Mouse (Mus musculus): ENCODE measurements at regions not wholly inside any gene's neighbourhood (a gene's known extent, or its start where the extent isn't known, plus 50 kb on each side); places are given as distances from the start of the nearest gene placed in this dataset.

GRCm38 (mm10) chr3:144284326-144284725 is 79.3 kb upstream of the Lmo4 start:
- ATAC-seq (no peak), DNase-seq (ENCODE audit: low spot score) (no peak)

GRCm38 (mm10) chr3:144273115-144273514 is 68.1 kb upstream of the Lmo4 start:
- no peak for DNase-seq (ENCODE audit: low spot score)
- no peak overlapping the region for H3K4me2 ChIP-seq (ENCODE audit: low read depth, low read length)
- no peak overlapping the region for H3K9ac ChIP-seq (replicated peaks; ENCODE audit: low read length)
- H3K4me3 ChIP-seq (ENCODE audit: low read length), result no peak overlapping the region
- H3K36me3 ChIP-seq (ENCODE audit: insufficient read depth, low read length), result no peaks in the 10 kb centered on the region
- H3K9me3 ChIP-seq (ENCODE audit: low read length), result no peaks in the 10 kb centered on the region
- H3K27ac ChIP-seq, result no peak overlapping the region
- TF ChIP-seq CTCF (IDR thresholded peaks at IDR 0.05; ENCODE audit: low read depth), result no peak
- no peaks in the 10 kb centered on the region for H3K4me1 ChIP-seq (ENCODE audit: insufficient read depth, low read length)
- no peaks in the 10 kb centered on the region for H3K27me3 ChIP-seq (ENCODE audit: insufficient read depth, low read length)
- WGBS, result 73% methylated on average over 5 of the region's 5 CpGs
- no peak for ATAC-seq

More at GRCm38 (mm10) chr3:144284326-144284725, 79.3 kb upstream of the Lmo4 start:
- Histone ChIP-seq H3K4me3 (ENCODE audit: low read length) (no peak overlapping the region), H3K9ac (replicated peaks; ENCODE audit: low read length) (no peak overlapping the region), H3K27me3 (ENCODE audit: insufficient read depth, low read length) (no peaks in the 10 kb centered on the region), H3K4me1 (ENCODE audit: insufficient read depth, low read length) (no peaks in the 10 kb centered on the region), H3K36me3 (ENCODE audit: insufficient read depth, low read length) (no peaks in the 10 kb centered on the region), H3K9me3 (ENCODE audit: low read length) (no peaks in the 10 kb centered on the region), H3K27ac (no peak overlapping the region), H3K4me2 (ENCODE audit: low read depth, low read length) (no peak overlapping the region)
- TF ChIP-seq CTCF (IDR thresholded peaks at IDR 0.05; ENCODE audit: low read depth), result no peak
- 89% methylated on average over 3 of the region's 3 CpGs for WGBS

GRCm38 (mm10) chr3:144270206-144270605 is 65.2 kb upstream of the Lmo4 start:
- Histone ChIP-seq H3K9ac (replicated peaks; ENCODE audit: low read length) (no peak overlapping the region), H3K27ac (no peak overlapping the region), H3K27me3 (ENCODE audit: insufficient read depth, low read length) (no peaks in the 10 kb centered on the region), H3K36me3 (ENCODE audit: insufficient read depth, low read length) (no peaks in the 10 kb centered on the region), H3K4me3 (ENCODE audit: low read length) (no peak overlapping the region), H3K4me1 (ENCODE audit: insufficient read depth, low read length) (no peaks in the 10 kb centered on the region), H3K4me2 (ENCODE audit: low read depth, low read length) (no peak overlapping the region), H3K9me3 (ENCODE audit: low read length) (no peaks in the 10 kb centered on the region)
- no peak for TF ChIP-seq CTCF (IDR thresholded peaks at IDR 0.05; ENCODE audit: low read depth)
- ATAC-seq, result no peak
- WGBS, result 87% methylated on average over 6 of the region's 6 CpGs
- DNase-seq (ENCODE audit: low spot score), result no peak

DNA sequence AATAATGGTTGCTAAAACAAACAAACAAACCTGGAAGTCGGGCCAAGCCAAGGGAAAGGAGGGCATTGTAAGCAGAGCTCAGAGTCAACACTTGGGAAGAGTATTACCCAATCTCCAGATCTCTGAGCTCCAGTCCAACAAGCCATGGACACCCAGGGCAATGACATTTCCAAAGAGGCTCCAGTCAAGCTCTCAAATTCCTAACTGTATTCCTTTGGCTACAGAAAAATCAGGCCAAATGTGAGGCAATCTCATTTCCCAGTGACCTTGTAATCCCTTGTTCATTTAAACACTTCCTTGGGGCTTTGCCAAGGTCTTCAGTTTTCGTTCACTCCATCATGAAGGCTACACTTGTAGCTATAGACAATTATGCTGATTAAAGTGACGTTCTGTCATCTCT is 59.5 kb upstream of the Lmo4 start:
- H3K4me2 ChIP-seq (ENCODE audit: low read depth, low read length), result no peak overlapping the region
- DNase-seq (ENCODE audit: low spot score) (no peak), ATAC-seq (no peak)
- H3K27ac ChIP-seq, result no peak overlapping the region
- H3K4me3 ChIP-seq (ENCODE audit: low read length), result no peak overlapping the region
- no peak for TF ChIP-seq CTCF (IDR thresholded peaks at IDR 0.05; ENCODE audit: low read depth)
- H3K4me1 ChIP-seq (ENCODE audit: insufficient read depth, low read length), result no peaks in the 10 kb centered on the region
- no peaks in the 10 kb centered on the region for H3K27me3 ChIP-seq (ENCODE audit: insufficient read depth, low read length)
- no peaks in the 10 kb centered on the region for H3K9me3 ChIP-seq (ENCODE audit: low read length)
- 58% methylated on average over 3 of the region's 3 CpGs for WGBS
- H3K9ac ChIP-seq (replicated peaks; ENCODE audit: low read length), result no peak overlapping the region
- H3K36me3 ChIP-seq (ENCODE audit: insufficient read depth, low read length), result no peaks in the 10 kb centered on the region

DNA sequence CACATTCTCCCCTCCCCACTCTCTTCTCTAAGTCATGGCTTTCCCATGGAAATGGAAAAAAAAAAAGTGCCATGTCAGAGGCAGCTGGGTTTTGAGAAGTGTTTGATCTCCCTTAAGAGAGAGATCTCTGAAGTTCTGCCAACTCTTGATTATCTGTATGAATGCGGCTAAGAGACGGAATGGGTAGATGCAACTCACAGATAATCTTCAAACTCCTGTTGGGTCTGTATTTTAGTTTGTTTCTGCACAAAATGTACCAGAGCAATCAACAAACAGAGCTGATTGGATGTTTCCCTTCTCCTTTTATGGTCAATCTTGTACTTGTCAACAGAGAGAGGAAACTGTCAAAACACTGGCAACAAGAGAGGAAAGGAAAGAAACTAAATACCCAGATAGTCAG is 55.9 kb upstream of the Lmo4 start:
- no peaks in the 10 kb centered on the region for H3K36me3 ChIP-seq (ENCODE audit: insufficient read depth, low read length)
- WGBS, result 73% methylated on average over 2 of the region's 2 CpGs
- no peak overlapping the region for H3K27ac ChIP-seq
- no peaks in the 10 kb centered on the region for H3K27me3 ChIP-seq (ENCODE audit: insufficient read depth, low read length)
- H3K4me1 ChIP-seq (ENCODE audit: insufficient read depth, low read length), result no peaks in the 10 kb centered on the region
- no peak for TF ChIP-seq CTCF (IDR thresholded peaks at IDR 0.05; ENCODE audit: low read depth)
- ATAC-seq, result no peak
- no peak overlapping the region for H3K4me3 ChIP-seq (ENCODE audit: low read length)
- DNase-seq (ENCODE audit: low spot score), result no peak
- no peak overlapping the region for H3K9ac ChIP-seq (replicated peaks; ENCODE audit: low read length)
- H3K4me2 ChIP-seq (ENCODE audit: low read depth, low read length), result no peak overlapping the region
- H3K9me3 ChIP-seq (ENCODE audit: low read length), result no peaks in the 10 kb centered on the region

DNA sequence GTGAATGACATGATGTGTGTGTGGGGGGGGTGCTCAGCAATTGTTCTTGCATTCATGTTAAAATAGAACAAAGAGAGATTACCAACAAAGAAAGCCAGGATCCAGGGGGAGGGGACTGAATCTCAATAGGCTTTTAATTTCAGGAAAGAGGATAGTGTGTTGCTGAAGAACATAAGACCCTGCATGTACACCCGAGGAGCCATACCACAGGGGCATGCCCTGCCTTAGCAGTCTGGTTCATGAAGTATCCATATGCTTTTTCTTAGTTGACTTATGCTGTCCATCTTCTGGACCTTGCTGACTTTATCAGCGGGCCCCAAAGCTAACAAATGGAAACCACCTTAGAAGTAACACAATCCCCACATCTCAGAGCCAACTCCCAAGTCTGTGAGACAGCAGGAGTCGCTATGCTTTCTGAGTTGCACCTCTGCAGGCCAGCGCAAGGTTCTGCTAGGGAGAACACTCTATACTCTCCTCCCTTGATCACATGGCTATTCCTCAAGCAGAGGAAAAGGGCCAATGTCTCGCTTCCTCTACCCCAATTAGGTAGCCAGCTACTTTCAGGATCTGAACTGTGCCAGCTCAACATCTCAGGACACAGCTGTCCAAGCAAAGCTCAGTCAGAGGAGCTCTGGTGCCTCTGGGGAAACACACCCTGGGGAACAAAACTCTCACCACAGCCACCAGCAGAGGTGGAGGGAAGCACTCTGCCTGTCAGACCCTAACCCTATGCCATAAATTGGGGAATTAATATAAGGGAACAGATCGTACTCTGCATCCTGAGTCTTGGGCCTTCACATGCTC is 52.9 kb upstream of the Lmo4 start:
- no peak for DNase-seq (ENCODE audit: low spot score)
- H3K27me3 ChIP-seq (ENCODE audit: insufficient read depth, low read length), result no peaks in the 10 kb centered on the region
- H3K9me3 ChIP-seq (ENCODE audit: low read length), result no peaks in the 10 kb centered on the region
- no peaks in the 10 kb centered on the region for H3K36me3 ChIP-seq (ENCODE audit: insufficient read depth, low read length)
- ATAC-seq, result no peak
- no peak overlapping the region for H3K27ac ChIP-seq
- no peak for TF ChIP-seq CTCF (IDR thresholded peaks at IDR 0.05; ENCODE audit: low read depth)
- no peak overlapping the region for H3K9ac ChIP-seq (replicated peaks; ENCODE audit: low read length)
- H3K4me2 ChIP-seq (ENCODE audit: low read depth, low read length), result no peak overlapping the region
- H3K4me1 ChIP-seq (ENCODE audit: insufficient read depth, low read length), result no peaks in the 10 kb centered on the region
- WGBS, result 75% methylated on average over 6 of the region's 6 CpGs
- no peak overlapping the region for H3K4me3 ChIP-seq (ENCODE audit: low read length)

DNA sequence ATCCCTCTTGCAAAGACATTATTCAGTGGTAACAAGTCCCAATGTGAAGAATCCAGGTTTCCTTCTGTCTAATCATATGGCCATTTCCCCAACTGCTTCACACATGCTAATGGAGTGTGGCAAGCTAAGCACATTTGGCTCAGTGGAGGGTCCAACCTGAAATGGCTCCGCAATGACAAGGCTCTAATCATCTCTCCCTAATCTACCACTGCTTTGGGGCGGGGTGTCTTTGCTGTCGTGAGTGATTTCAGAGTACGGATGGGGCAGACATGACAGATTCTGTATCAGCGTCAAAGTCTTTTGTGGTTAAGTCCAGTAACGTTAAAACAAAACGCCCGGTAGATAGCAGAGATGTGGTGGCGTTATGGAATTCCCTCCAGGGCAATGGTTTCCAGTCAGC is 52.2 kb upstream of the Lmo4 start:
- no peak for DNase-seq (ENCODE audit: low spot score)
- no peak for ATAC-seq
- Histone ChIP-seq H3K4me2 (ENCODE audit: low read depth, low read length) (no peak overlapping the region), H3K9me3 (ENCODE audit: low read length) (no peaks in the 10 kb centered on the region), H3K36me3 (ENCODE audit: insufficient read depth, low read length) (no peaks in the 10 kb centered on the region), H3K27ac (no peak overlapping the region), H3K4me1 (ENCODE audit: insufficient read depth, low read length) (no peaks in the 10 kb centered on the region), H3K9ac (replicated peaks; ENCODE audit: low read length) (no peak overlapping the region), H3K27me3 (ENCODE audit: insufficient read depth, low read length) (no peaks in the 10 kb centered on the region), H3K4me3 (ENCODE audit: low read length) (no peak overlapping the region)
- TF ChIP-seq CTCF (IDR thresholded peaks at IDR 0.05; ENCODE audit: low read depth), result no peak
- WGBS, result 73% methylated on average over 9 of the region's 9 CpGs

All from hindbrain, postnatal 0 days (tissue).